Mouse (Mus musculus) c-Kit-positive CD71-positive TER-119-negative erythroid progenitor cells, embryonic 14.5 days (primary cell): Measurements from ENCODE around the gene Stpg1.

Source experiments
- DNase-seq: peaks from one replicate; pipeline ENCODE4 v3.0.0-alpha.2; 2013; ENCODE audit warnings: low read depth

Stpg1 gene

DNA sequence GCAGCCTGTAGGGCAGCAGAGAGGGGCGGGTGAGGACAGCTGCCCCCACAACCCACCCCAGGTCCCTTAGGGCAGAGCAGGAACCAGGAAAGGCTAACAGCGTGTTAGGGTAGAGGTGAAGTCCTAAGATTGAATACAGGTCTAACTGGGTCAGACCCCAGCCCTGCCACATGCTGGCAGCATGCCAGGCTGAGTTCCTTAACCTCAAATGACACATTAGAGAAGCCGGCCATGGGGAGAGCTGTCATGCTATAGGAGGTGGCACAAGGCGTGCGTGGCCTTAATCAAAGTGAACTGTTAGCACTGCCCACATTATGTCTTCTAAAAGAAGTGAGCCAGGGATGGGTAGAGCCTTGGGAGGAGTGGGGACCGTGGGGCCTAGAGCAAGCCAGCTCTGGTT is 54.7 kb downstream of the Stpg1 start:
- DNase-seq, result no peak

GRCm38 (mm10) chr4:135563794-135564193 is 69.2 kb downstream of the Stpg1 start:
- no peak for DNase-seq

DNA sequence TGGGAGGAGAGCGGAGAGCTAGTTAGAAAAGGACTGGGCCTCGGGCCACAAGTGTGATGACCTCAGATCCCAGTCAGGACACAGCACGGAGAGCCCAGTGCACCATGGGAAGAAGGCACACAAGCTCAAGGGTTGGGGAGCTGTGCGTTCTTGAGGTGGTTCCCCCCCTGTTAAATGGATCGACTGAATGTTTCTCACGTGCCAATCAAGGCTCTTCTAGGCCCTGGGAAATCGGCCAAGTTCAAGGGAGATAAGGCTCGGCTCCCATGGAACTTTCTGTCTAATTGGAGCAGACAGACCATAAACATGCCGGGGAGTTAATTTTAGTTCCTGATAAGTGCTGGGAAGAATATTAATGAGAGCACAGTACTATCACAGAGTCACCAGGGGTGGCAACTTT is 70.8 kb downstream of the Stpg1 start:
- no peak for DNase-seq

- no peak for DNase-seq
Observed at GRCm38 (mm10) chr4:135567042-135567441, 72.5 kb downstream of the Stpg1 start.

DNA sequence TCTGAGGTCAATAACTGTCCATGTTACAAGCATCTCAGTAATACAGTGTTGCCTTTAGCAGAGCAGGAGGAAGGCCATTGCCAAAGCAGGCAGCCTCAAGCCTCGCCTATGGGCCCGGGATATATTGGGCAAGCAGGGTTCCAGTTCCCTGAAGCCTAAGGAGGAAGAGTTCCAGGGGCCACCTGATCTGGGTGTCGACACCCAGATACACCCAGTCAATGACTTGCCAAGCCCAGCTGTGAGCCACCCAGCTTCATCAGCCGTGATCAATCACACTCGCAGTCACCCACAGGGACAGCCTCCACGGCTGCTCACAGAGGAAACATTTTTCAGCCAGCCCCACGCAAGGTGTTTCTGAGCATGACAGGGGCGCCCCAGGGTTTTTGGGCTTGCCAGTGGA is 72.9 kb downstream of the Stpg1 start:
- DNase-seq, result no peak

- DNase-seq, result no peak
Observed at GRCm38 (mm10) chr4:135569201-135569600, 74.6 kb downstream of the Stpg1 start.

- DNase-seq, result peak; percentile 24
Observed at GRCm38 (mm10) chr4:135570152-135571036, 75.8 kb downstream of the Stpg1 start.

DNA sequence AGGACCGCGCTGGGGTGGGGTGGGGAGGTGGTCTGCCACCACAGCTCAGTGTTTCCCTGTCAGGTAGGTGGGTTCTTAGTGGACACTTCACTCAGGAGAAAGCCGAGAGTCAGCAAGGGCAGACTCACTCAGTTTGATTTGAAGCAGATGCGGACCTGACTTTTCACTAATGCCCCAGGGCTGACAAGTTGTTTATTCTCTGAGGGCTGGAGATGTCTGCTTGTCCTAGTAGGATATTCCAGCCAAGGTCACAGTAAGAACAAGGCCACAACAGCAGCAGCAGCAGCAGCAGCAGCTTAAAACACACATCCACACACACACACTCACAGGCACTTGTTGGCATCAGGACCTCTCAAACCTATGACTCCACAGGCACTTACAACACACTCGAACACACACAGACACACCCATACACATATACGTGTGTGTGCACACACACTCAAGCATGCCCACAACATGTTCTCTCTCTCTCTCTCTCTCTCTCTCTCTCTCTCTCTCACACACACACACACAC is 76.5 kb downstream of the Stpg1 start:
- no peak for DNase-seq

DNA sequence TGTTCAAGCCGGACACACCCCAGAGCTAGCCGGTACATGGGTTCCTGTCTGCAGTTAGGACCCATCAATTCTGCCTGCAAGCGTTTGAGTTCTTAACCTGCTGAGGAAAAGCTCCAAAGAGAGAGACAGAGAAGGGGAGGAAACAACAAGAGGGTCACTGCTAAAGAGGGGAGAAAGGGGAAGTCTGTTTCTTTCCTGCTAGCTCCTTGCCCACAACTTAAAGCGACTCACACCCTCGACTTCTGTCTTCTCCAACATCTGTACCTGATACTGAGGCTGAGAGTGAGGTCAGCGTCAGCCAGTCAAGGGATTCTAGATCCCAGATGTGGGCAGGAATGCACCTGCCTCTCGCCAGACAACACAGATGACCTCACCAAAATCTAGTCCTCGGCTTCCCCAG is 77.7 kb downstream of the Stpg1 start:
- DNase-seq, result no peak

GRCm38 (mm10) chr4:135573251-135573808 is 78.7 kb downstream of the Stpg1 start, which contains the start of gene Grhl3:
TSS of gene Grhl3 (minus strand) at chr4:135573630.
- DNase-seq, result no peak

DNA sequence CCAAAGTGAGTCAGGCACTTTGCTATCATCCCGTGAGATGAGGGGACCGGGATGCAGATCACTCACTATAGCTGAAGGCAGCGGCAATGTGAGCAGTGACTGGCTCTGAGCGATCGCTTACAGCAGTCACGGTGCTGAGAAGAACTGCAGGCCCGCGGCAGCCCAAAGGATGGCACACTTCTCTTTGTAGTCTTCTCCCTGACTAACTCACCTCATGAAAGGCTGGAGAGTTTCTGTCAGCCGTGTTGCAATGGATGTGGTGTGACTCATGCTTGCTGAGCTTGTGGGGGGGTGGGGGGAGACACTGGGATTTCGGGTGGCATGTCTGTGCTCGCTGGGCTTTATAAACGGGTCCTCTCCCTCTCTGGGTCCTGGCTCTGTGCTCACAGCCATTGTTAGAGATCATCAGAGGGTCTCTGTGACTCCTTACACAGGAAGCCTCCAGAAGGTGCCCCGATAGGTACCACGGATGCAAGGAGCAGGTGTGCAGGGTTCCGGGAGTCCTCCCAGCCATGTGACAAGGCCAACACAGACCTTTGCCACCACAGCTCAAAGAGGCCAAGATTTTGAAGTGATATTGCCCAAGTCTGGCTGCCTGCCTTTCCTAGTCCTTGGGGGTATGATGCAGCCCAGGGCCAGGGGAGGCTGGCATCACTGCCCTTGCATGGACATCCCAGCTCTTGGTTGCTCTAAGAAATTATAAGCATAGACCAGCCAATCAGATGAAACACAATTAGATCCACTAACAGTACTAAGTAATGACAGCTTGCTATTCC is 81.0 kb downstream of the Stpg1 start:
- DNase-seq, result no peak

GRCm38 (mm10) chr4:135578490-135578889 is 83.9 kb downstream of the Stpg1 start:
- no peak for DNase-seq

DNA sequence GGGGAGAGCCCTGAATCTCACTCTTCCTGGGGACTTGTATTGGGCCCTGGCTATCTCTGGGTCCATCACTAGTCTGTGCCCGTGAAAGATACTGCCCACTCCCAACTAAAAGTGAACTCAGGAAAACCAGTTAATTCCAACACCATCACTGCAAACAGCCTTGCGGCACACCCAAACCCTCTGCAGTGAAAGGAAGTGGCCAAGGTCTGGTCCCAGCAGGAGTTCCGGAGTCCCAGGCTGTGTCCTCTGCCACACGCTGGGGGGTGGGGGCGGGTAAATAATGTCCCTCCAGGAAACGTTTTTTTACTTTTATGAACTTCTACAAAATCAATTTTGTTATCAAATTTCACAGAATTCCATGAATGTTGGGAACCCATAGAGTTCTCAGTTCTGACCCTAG is 85.1 kb downstream of the Stpg1 start:
- DNase-seq, result no peak

DNA sequence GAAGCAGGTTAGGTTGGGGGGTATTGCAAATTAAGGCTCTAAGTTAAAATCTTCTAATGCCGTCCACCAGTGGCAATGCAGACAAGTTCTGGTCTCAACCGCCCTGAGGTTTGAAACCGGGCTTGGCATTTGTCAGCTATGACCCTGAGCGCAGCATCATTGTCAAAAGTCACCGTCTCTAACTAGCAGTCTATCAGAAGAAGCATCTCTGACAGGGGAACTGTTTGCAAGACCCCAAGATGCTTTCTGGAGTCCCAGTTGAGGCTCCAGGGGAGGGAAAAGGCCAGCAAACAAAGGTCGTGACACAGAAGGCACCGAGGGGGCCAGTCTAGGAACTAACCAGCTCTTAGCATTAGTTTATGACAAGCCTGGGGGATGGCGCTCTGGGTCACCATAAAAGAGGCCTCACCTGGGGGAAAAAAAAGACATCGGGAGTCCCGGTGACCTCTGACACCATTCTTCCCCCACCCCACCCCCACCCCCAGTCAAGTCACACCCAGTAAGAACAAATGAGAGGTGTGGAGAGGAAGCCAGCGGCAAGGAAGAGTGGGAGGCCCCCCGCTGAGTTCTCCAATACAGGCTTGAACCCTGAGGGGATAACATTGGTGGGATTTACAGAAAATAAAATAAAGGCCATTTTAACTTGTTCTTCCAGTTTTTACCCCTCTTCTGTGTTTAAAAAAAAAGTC is 86.8 kb downstream of the Stpg1 start:
- DNase-seq, result no peak

DNA sequence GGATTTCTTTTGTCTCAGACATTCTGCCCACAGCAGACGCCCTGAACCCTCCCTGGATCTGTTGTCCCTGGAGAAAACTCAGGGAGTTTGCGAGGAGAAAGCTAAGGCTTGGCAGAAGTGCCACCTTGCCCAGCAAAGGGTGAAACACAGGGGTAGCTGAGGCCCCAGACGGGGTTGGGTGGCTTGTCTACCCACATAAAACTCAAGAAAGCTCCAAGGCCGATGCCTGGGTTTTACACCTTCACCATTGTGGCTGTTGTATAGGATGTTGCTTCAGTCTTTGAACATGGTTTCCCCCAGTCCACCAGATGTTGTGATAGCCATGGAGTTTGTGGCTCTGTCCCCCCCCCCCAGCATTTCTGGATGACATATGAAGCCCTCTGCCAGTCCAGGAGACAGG is 90.2 kb downstream of the Stpg1 start:
- DNase-seq, result no peak
